30 mouse cellular contexts compared by ENCODE assay signal in the genomic region with DNA sequence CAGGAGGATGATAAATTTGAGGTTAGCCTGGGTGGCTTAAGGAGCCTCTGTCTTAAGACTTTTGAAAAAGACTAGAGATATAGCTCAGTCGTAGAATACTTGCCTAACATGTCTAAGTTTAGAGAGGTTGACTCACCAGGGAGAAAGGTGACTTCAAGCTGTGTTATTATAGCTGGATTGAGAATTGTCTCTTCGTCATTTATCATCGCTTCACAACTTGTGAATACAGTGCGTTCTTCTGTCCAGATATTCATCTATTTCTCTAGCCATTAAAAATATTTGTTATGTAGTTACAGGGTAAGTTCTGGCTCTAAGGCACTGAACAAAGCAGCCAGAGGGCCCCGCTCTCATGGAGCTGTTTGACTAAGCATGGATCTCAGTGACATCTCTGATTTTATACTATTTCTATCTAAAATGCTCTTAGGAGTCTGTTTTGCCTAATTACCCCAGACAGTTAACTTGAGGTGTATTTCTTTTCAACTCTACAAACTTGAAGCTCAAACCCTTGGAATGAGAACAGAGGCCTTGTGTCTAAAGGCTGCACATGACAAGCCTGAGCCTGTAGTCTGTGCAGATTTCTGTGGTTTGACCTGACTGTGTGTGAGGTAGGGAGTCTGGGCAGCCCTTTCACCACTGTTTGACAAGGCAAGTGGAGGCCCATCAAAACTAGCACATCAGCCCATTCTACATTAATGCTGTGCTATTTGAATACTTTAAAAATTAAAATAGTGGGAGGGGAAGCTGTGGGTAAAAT. TPM values are rescaled to one million over a fixed set of nuclear protein-coding genes. Genes with fewer than 3 reads are reported as not detected.
DNase-seq lines count a peak whose midpoint lies in the region; ATAC-seq and TF ChIP-seq lines count a peak whose summit lies in the region.
"Had no signal": no experiment of that assay in that cellular context is flagged by ENCODE, and none has a peak within 500 bp of the region (broad histone marks: within the 10 kb centered on the region; RNA-seq: fewer than 3 reads in every experiment).

No protein-coding gene starts in this region.

- no peak for TF ChIP-seq POLR2A in heart, adult 2 months (IDR thresholded peaks at IDR 0.05; ENCODE audit: insufficient read depth, low read depth, low read length)

- no peaks in the 10 kb centered on the region for H3K79me2 ChIP-seq in heart, adult 2 months (replicated peaks; ENCODE audit: control insufficient read depth, insufficient read depth, low read length)

- intact Hi-C loops in heart, adult 2 months (cut with DNase I): no loop called here

- H3K36me3 ChIP-seq in heart, adult 2 months (ENCODE audit: control insufficient read depth, insufficient read depth, low read length): no peaks in the 10 kb centered on the region
- H3K36me3 ChIP-seq in midbrain, embryonic 14.5 days (ENCODE audit: control insufficient read depth, insufficient read depth, low read length): no peaks in the 10 kb centered on the region
- H3K36me3 ChIP-seq in hindbrain, embryonic 10.5 days: no peaks in the 10 kb centered on the region
- H3K36me3 ChIP-seq: embryonic facial prominence, embryonic 15.5 days; forebrain, embryonic 10.5 days; heart, embryonic 10.5 days; heart, embryonic 13.5 days; hindbrain, embryonic 12.5 days; hindbrain, embryonic 15.5 days had no signal

- no peaks in the 10 kb centered on the region for H3K9me3 ChIP-seq in midbrain, embryonic 14.5 days (ENCODE audit: control insufficient read depth, low read length)
- H3K9me3 ChIP-seq in hindbrain, embryonic 10.5 days: no peaks in the 10 kb centered on the region
- H3K9me3 ChIP-seq: embryonic facial prominence, embryonic 15.5 days; forebrain, embryonic 10.5 days; forebrain, embryonic 13.5 days; heart, embryonic 10.5 days; heart, embryonic 13.5 days; hindbrain, embryonic 12.5 days; hindbrain, embryonic 15.5 days had no signal

- H3K27ac ChIP-seq in heart, adult 2 months: no peak overlapping the region
- no peak overlapping the region for H3K27ac ChIP-seq in midbrain, embryonic 14.5 days (replicated peaks; ENCODE audit: low read depth, low read length)
- no peak overlapping the region for H3K27ac ChIP-seq in hindbrain, embryonic 10.5 days
- H3K27ac ChIP-seq: embryonic facial prominence, embryonic 15.5 days; forebrain, embryonic 10.5 days; forebrain, embryonic 13.5 days; heart, embryonic 10.5 days; heart, embryonic 13.5 days; hindbrain, embryonic 12.5 days; hindbrain, embryonic 15.5 days had no signal

- H3K27me3 ChIP-seq in heart, adult 2 months (ENCODE audit: control insufficient read depth, insufficient read depth, low read length): no peaks in the 10 kb centered on the region
- no peaks in the 10 kb centered on the region for H3K27me3 ChIP-seq in midbrain, embryonic 14.5 days (ENCODE audit: control insufficient read depth, insufficient read depth, low read length)
- no peaks in the 10 kb centered on the region for H3K27me3 ChIP-seq in hindbrain, embryonic 10.5 days (ENCODE audit: insufficient read depth, poor library complexity, severe bottlenecking)
- H3K27me3 ChIP-seq: embryonic facial prominence, embryonic 15.5 days; forebrain, embryonic 13.5 days; heart, embryonic 13.5 days; hindbrain, embryonic 12.5 days; hindbrain, embryonic 15.5 days had no signal

- no peaks in the 10 kb centered on the region for H3K4me1 ChIP-seq in heart, adult 2 months (ENCODE audit: control insufficient read depth, insufficient read depth, low read length)
- H3K4me1 ChIP-seq in midbrain, embryonic 14.5 days (ENCODE audit: control insufficient read depth, insufficient read depth, low read length): no peaks in the 10 kb centered on the region
- H3K4me1 ChIP-seq in hindbrain, embryonic 10.5 days (replicated peaks): no peaks in the 10 kb centered on the region
- H3K4me1 ChIP-seq: embryonic facial prominence, embryonic 15.5 days; forebrain, embryonic 10.5 days; forebrain, embryonic 13.5 days; heart, embryonic 10.5 days; heart, embryonic 13.5 days; hindbrain, embryonic 12.5 days; hindbrain, embryonic 15.5 days had no signal

- 86% methylated on average over 5 of the region's 5 CpGs for WGBS in heart, adult 2 months
- 95% methylated on average over 5 of the region's 5 CpGs for WGBS in midbrain, embryonic 14.5 days
- 93% methylated on average over 5 of the region's 5 CpGs for WGBS in hindbrain, embryonic 10.5 days

- H3K4me3 ChIP-seq in heart, adult 2 months: no peak overlapping the region
- H3K4me3 ChIP-seq in midbrain, embryonic 14.5 days (replicated peaks; ENCODE audit: low read depth, low read length): no peak overlapping the region
- H3K4me3 ChIP-seq in hindbrain, embryonic 10.5 days: no peak overlapping the region
- H3K4me3 ChIP-seq: embryonic facial prominence, embryonic 15.5 days; forebrain, embryonic 10.5 days; forebrain, embryonic 13.5 days; heart, embryonic 10.5 days; heart, embryonic 13.5 days; hindbrain, embryonic 12.5 days; hindbrain, embryonic 15.5 days had no signal

- no peak overlapping the region for H3K9ac ChIP-seq in heart, adult 2 months (ENCODE audit: low read depth, low read length)
- no peak overlapping the region for H3K9ac ChIP-seq in midbrain, embryonic 14.5 days (replicated peaks; ENCODE audit: low read length)
- H3K9ac ChIP-seq: embryonic facial prominence, embryonic 15.5 days; forebrain, embryonic 13.5 days; heart, embryonic 13.5 days; hindbrain, embryonic 12.5 days; hindbrain, embryonic 15.5 days had no signal

- TF ChIP-seq CTCF in heart, adult 2 months (IDR thresholded peaks at IDR 0.05): no peak

- H3K4me2 ChIP-seq in midbrain, embryonic 14.5 days (ENCODE audit: low read length): no peak overlapping the region
- H3K4me2 ChIP-seq: embryonic facial prominence, embryonic 15.5 days; forebrain, embryonic 13.5 days; heart, embryonic 13.5 days; hindbrain, embryonic 12.5 days; hindbrain, embryonic 15.5 days had no signal

- DNase-seq in heart, adult 11 months: peak; percentile 17
- DNase-seq in heart, adult 2 months: no peak
- DNase-seq in urinary bladder, postnatal 14 days (ENCODE audit: low spot score): peak; percentile 22
- DNase-seq in urinary bladder, adult 2 months (ENCODE audit: low spot score): no peak
- peak; percentile 38 for DNase-seq in fibroblast of lung, adult 2 months (ENCODE audit: low read depth)
- no peak for DNase-seq in midbrain, embryonic 14.5 days
- no peak for DNase-seq in hindbrain, embryonic 10.5 days (ENCODE audit: low spot score)
- DNase-seq: adrenal gland, adult 8-10 months; adrenal gland, postnatal 25 days; cerebellum, adult 11-12 months; cerebellum, adult 8-10 months; cerebellum, postnatal 10 days; cerebellum, postnatal 36 days; embryo, embryonic 11 days; gastrocnemius, postnatal 10 days; gastrocnemius, postnatal 36 days; heart, adult 18-20 months; heart, postnatal 14 days; heart, postnatal 4 days had no signal

- no peak for ATAC-seq in midbrain, embryonic 14.5 days (ENCODE audit: low FRiP score, low TSS enrichment)
- ATAC-seq: activated CD4-positive, CD25-positive, alpha-beta regulatory T cell, adult 4 months; CD4-positive, CD25-positive, alpha-beta regulatory T cell, adult 4 months; forebrain, embryonic 13.5 days; forebrain, embryonic 16.5 days had no signal

- TF ChIP-seq EP300 in heart, adult 2 months (IDR thresholded peaks at IDR 0.05; ENCODE audit: insufficient read depth, low read depth, low read length): no peak

RNA-seq across cellular contexts. Expression of a gene that starts 45.0 kb away (rescaled TPM):
- under 1 TPM; 0.34 to 0.94 TPM for total RNA-seq in heart, adult 2 months (2021)
- polyA plus RNA-seq in heart, adult 2 months (2012; rRNA removed): 0.53 and 1.4 TPM in 2 replicates
- 2.5 and 2.6 TPM in 2 replicates for polyA plus RNA-seq in urinary bladder, adult 2 months (2012; rRNA removed)
- 0.13 and 0.26 TPM in 2 replicates for polyA plus RNA-seq in midbrain, embryonic 14.5 days (2014; fragmentation: Nextera tagmentation; extraction: Ambion mirVana)
- polyA plus RNA-seq in hindbrain, embryonic 10.5 days (2016; fragmentation: Nextera tagmentation; extraction: Ambion mirVana): 1.7 and 2.2 TPM in 2 replicates
- total RNA-seq: MEL had no signal
- polyA plus RNA-seq: activated CD4-positive, CD25-positive, alpha-beta regulatory T cell, adult 4 months; CD4-positive, CD25-positive, alpha-beta regulatory T cell, adult 4 months had no signal

Comparison
In these comparisons a context has a peak if more than half of its experiments do, and no peak if none do; other contexts are left out.
1. DNase-seq: peak in heart, adult 11 months (single experiment), urinary bladder, postnatal 14 days (single experiment) and fibroblast of lung, adult 2 months (single experiment); none in heart, adult 2 months (0 of 2), urinary bladder, adult 2 months (single experiment), midbrain, embryonic 14.5 days (single experiment) and hindbrain, embryonic 10.5 days (single experiment).